Mouse (Mus musculus): ENCODE measurements at regions not wholly inside any gene's neighbourhood (a gene's known extent, or its start where the extent isn't known, plus 50 kb on each side); places are given as distances from the start of the nearest gene placed in this dataset.

DNA sequence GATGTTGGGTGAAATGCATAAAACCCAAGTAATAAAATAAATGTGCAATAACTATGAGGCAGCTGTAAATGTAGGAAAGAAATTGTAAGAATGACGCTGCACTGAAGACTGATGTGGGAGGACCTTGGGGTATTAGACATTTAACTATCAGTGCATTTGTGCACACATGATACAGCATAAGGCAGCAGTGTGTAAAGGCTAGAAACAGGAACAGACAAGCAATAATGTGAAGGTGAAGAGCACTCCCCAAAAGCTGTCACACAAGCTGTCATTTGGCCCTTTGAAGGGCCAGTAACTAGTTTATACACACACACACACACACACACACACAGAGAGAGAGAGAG, 339.6 kb upstream of the Ddi1 start:
- DNase-seq (ENCODE audit: low spot score in 2 of 2) = no peak

DNA sequence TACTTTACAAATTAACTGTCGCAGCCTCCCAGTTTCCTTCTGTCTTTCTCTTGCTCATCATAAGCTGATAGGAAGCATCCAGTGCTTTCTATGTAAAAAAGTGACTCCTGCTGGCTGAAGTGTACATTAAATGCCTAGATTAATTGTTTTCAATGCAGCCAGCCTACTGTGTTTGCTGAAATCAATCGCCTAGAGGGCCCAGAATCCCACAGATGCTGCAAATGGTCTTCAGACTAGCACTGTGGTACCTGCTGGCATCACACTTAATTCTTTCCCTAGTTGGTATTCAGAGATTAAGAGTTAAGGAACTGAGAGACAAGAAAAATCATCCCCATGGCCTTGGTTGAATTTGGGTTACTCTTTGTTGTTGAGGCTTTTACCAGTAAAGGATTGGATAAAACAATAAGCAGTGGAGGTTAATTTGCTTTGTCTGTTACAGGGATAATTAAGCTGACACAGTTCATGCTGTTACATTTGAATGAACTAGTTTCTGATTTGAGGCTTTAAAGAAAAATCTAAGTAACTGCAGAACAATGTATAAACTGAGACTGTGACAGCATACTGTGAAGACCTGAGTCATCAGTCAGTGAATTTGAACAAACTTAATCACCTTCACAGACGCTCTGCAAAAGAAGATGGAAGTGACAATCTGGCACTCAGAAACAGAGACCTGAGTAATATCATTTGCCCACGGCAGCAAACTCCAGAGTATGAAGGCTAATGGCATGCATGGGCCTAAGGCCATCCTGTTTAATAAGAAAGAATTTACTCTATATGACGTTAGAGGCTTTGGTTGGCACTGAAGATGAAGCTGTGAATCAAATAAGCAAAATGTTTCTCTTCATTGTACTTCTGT, 339.0 kb upstream of the Ddi1 start:
- no peak for DNase-seq (ENCODE audit: low spot score in 2 of 2)

All from layer of hippocampus, adult 8-10 months (tissue).